Mouse (Mus musculus) c-Kit-negative CD71-positive TER-119-positive erythroid progenitor cells, embryonic 14.5 days (primary cell): ENCODE results near the gene Atxn7l1.

Experiments
- DNase-seq: peaks from one replicate; pipeline ENCODE4 v3.0.0-alpha.2; 2013; ENCODE audit warnings: low read depth, low spot score

Gene Atxn7l1

GRCm38 (mm10) chr12:33182428-33183137 is 35.1 kb downstream of the Atxn7l1 start:
- no peak for DNase-seq

GRCm38 (mm10) chr12:33183138-33183627 is 35.7 kb downstream of the Atxn7l1 start:
- DNase-seq: no peak

DNA sequence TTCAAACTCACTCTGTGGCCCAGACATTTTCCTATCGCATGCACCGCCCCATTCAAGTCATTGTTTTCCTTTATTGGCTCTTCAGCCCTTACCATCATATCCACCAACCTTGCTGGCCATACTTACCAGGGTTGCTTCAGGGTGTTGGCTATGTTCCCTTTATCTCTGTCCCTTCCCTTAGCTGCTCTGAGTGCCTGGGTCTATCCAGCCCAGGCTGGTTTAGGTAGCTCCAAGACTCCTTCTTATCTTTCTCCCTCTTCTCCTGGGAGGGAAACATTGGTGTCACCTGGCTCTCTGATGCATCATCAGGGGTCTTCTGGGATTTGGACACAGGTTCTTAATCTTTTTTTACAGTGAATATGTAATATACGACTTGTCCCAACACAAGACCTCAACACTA is 36.6 kb downstream of the Atxn7l1 start:
- no peak for DNase-seq

DNA sequence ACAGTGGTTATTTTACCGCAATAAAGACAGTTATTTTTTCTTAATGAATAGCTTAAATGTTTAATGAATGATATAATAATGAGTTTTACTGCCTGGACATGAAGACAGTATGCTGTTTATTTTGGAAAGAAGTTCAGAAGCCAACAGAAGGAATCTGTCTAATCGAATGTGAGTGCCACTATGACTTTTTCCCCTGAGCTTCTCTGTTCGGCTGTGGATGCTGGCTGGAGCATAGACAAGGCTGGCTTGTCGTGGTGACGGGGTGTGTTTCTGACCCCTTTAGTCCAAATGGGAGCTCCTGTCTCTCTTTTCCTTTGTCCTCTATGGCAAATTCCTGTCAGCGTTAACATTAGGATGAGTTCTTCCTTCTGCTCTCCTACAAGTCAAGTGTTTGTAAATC is 37.6 kb downstream of the Atxn7l1 start:
- DNase-seq: no peak

- DNase-seq: no peak
Measured at GRCm38 (mm10) chr12:33186331-33186730, 38.8 kb downstream of the Atxn7l1 start.

DNA sequence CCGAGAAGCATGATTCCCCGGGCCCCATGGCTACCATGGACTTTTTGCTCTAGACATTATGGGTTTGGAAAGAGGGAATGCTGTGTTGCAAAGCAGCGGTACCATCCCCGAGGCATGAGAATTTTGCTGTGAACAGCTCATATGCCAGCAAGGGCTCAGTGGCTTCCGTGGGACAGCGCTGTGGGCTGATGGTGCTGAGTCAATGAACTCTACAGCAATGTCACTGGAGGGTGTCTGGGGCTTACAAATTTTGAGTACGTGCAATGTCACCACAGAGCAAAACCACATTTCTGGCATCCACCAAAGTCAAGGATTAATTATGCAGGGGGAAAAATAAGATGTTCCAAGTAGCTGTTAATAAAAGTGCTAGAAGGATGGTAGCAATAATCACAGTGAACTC is 42.6 kb downstream of the Atxn7l1 start:
- DNase-seq: no peak

DNA sequence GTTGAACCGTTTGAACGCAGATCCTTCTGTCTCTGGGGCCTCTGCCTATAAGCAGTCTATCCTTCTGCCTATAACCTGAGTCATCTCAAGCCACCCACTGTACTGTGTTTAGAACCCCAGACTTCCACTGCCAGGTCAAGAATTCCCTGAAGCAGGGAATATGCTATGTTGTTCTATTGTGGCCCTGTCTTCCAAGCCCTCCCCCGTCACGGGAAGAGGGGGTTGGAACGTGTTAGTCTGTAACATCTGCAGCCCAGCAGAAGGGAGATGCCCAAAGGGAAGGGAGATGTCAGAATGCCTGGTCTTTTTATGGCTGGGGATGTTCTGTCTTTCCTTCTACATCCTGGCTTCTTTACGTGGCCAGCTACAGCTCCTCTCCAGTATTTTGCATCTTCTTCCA is 43.1 kb downstream of the Atxn7l1 start:
- no peak for DNase-seq

DNA sequence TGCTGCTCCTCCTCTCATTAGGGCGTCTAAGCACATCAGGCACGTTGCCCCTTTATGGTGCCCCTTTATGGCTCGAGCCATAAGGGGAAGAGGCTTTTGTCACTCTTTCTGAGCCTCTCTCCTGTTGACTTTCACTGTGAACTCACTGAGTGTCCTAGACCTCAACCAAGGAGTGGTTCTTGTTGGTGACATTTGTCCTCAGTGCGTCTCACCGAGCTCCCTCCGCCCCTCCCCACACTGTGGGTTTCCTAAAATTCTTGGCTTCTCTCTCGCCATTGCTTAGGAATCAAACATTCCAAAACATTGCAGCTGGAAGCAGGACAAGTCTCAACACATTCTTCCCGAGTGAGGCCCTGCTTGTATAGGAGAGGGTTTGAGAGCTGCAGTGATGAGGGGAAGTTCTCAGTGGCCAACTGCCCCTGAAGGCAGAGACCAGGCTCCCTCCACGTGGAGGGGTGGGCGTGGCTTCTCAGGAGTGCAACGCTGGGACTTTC is 46.0 kb downstream of the Atxn7l1 start:
- no peak for DNase-seq

DNA sequence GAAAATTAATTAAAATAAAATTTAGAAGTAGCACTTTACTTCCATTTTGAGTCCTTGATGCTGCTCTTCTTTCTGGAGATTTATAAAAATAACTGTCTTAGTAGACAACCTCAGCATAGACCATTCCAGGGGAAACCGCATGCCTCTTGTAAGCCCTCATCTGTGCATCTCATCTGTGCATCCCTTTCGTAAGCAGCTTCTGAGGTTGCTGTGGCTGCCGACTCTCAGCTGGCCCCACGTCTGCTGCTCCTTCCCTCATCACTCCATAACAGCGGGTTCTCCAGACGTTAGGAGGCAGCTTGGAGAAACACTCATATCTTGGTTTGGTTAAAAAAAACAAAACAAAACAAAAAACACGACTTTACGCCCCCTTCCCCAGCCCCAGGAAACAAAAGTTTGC is 47.7 kb downstream of the Atxn7l1 start:
- DNase-seq: no peak

DNA sequence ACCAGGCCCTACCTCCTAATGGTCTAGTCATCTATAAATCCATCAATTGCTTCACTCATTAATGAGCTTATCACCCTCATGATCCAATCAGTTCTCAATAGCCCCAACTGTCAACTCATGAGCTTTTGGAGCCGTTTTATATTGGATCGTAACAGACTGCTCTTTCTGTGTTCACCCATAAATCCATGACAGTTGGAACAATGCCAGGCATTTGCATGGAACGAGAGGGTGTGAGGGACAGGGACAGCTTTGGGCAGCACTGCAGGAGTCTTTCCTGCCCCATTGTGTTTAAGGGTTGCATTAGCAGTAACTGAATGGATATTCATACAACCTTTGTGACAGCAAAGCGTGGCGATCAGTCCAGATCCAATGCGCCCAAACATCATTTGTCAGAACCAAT is 49.8 kb downstream of the Atxn7l1 start:
- DNase-seq: no peak

DNA sequence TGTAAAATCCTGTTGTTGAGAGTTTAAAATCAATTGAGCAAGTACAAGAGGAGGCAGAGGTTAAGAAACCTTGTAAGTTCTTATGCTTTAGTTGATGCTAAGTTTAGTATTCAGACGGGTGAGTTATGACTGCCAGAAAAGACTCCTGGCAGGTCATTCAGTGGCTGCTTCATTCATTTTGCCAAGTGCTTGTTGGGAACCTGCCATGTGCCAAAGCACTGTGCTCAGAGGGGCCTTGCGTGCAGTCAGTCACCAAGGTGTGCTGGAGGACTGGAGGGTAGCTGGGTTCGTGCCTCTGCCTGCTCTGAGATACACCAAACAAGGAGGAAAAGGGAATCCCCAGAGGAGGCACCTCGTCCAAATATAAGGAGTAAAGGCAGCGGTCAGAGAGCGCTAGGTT is 50.3 kb downstream of the Atxn7l1 start:
- DNase-seq: no peak

DNA sequence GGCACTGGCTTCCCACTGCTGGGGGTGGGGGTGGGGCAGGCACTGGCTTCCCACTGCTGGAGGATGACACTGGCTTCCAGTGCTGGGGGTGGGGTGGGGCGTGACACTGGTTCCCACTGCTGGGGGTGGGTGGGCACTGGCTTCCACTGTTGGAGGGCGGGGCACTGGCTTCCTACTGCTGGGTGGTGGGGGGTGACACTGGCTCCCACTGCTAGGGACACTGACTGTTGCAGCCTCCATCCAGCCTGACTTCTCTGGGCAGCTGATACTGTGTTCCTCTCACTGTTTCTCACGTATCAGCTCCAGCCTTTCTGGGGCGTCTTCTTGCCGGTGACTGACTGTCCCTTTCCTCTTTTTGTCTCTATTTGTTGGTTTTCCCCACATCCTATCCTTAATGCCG is 53.6 kb downstream of the Atxn7l1 start:
- DNase-seq: no peak

- no peak for DNase-seq
Measured at GRCm38 (mm10) chr12:33201491-33202210, 54.2 kb downstream of the Atxn7l1 start.

GRCm38 (mm10) chr12:33205255-33205654 is 57.8 kb downstream of the Atxn7l1 start:
- DNase-seq: no peak

DNA sequence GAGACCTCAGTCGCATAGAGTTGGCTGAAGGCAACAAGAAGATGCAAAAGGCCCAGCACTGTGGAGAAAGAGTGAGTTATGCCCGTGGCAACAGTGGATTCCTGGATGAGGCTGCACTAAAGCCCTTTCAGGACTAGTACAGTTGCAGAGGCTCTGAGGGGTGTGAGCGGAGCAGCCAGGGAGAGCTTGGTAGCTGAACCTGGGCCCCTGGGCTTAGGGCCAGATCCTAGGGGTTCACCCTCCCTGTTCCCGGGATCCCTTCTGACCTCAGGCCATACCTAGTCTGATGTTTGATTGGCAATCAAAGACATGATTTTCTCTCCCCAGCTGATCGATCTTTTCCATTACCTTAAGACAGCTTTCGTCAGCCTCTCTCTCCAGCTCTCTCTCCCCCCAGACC is 58.8 kb downstream of the Atxn7l1 start:
- DNase-seq: no peak

DNA sequence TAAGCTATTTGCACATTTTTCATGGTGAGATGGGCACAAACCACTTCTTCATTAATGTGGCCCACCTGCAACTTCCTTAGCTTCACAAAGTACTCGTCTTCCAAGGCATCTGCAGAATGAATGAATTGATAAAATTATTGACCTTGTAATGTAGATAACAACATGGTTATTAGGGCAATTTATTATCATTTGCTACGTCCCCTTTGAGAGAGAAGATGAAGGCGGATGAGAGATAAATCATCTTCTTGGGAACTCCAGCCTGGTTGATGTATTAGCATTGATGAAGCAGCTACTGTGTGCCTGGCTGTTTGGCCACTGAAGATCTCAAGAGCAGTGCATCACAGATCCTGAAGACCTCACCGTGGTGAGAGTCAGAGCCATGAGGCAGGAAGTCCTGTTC is 63.4 kb downstream of the Atxn7l1 start:
- DNase-seq: no peak

DNA sequence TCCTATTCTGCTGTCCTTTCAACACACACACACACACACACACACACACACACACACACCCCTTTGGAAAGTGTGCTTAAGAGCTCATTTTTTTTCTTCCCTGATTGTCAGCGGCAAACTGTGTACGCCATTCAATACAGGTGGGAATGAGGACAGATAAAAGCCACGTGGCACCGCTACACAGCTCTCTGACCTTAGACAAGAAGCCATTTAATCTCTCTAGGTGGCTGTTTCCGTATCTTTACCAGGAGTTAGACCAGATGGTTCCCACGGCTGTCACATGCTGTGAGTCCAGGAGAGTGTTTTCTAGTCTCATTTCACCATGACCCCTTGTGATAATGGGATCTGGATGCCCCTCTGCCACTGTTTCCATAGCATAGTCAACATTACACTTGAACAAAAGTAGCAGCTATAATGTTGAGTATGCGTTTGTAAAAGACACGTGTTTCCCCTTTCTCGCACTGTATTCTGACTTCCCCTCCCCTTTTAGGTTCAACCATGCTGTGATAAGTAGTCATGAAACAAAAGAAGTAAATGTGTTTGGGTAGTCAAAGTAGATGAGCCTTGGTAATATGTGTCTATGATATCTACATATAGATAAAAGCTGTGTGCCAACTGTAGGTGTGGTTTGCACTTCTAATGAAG is 70.8 kb downstream of the Atxn7l1 start:
- DNase-seq: no peak

GRCm38 (mm10) chr12:33219436-33219835 is 71.9 kb downstream of the Atxn7l1 start:
- no peak for DNase-seq

- no peak for DNase-seq
Measured at GRCm38 (mm10) chr12:33220081-33220480, 72.6 kb downstream of the Atxn7l1 start.

- DNase-seq: peak; percentile 92
Measured at GRCm38 (mm10) chr12:33220509-33221051, 73.1 kb downstream of the Atxn7l1 start.

DNA sequence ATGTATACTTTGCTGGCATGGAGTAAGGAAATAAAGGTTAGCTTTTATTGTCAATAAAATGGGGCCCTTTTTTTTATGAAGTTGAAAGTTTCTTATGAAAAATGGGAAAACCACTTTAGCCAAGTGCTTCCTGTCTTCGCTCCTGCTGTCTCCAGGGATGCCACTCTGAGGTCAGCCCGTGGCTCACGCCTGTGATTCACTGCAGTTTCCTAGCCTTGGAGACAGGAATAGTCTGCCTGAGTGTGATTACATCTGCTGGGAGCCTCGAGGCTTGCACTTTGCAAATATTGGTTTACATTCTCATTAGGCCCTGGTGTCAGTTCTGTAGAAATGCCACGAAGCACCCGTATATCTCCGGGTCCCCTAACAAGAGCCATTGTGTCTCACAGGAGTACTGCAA is 74.7 kb downstream of the Atxn7l1 start:
- no peak for DNase-seq

GRCm38 (mm10) chr12:33225117-33225541 is 77.6 kb downstream of the Atxn7l1 start:
- no peak for DNase-seq
